Mouse (Mus musculus) liver, embryonic 14.5 days (tissue): ENCODE results near the gene Epb41l1.

Experiments
- CTCF ChIP-seq: IDR thresholded peaks from 2 replicates; pipeline ENCODE4 v1.5.1; 2016; ENCODE audit warnings: antibody characterized with exemption, low read depth, control low read depth
- EP300 ChIP-seq: IDR thresholded peaks from 2 replicates; pipeline ENCODE4 v1.6.1; 2016; ENCODE audit warnings: antibody characterized with exemption, low read depth

DNA sequence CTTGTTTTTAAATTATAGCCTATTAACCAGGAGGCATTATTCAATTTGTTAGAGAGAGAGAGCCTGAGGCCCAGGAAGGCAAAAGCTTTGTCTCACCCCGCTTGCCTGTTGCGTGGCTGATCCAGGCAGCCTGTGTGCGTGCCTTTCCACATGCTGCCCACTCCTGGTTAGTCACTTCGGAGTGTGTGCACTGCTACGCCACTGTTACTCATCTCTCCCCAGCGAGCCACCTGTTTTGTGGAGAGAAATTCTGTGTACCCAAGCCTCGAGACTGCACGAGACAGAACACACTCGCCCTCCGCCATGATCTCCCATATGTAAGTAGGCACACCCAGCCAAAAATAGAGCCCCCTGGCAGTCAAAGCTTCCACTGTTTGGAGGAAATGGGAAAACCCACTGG, 40.8 kb upstream of the Epb41l1 start:
- TF ChIP-seq CTCF (no peak), EP300 (no peak)
